Mouse (Mus musculus): Measurements from ENCODE around the gene Ect2.

DNA sequence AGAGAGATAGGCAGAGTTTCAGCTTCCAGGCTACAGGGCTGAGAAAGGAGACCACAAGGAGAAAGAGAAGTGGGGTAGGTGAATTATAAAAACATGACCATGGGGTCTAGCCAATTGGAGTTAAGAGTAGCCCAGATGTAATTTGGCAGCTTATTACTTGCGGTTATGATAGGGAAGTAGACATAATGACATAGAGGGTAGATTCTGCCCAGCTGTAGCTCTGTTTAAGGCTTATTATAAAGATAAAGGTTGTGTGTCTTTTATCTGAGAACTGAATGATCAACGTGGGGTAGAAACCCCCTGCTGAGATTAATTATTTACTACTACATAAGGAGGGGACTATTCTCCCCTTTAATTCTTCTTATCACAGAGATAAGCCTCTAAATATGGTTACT lies 8.7 kb upstream of the Ect2 start:
- no peak for TF ChIP-seq CTCF (conservative IDR thresholded peaks at IDR 0.05; ENCODE audit: insufficient read depth, insufficient read length, low read depth, low read length)
- no peak for TF ChIP-seq POLR2A (IDR thresholded peaks at IDR 0.05; ENCODE audit: low read depth, low read length)

All from kidney, adult 2 months (tissue).